Mouse (Mus musculus) small intestine, adult 2 months (tissue): ENCODE measurements around the gene Ccdc65. TPM values are rescaled to one million over a fixed set of nuclear protein-coding genes. Genes with fewer than 3 reads are reported as not detected.
A peak's percentile ranks its signal among the peaks of the same experiment; 100 is the strongest.

Experiments
- H3K27ac ChIP-seq: fragments of 200-500 bp; 2 replicates; pipeline ENCODE4 v1.5.1; 2012; ENCODE audit warnings: low read depth, low read length, control low read depth, inconsistent platforms; ENCODE audit not compliant: insufficient read depth
- H3K27me3 ChIP-seq: fragments of 200-500 bp; 2 replicates; pipeline ENCODE4 v1.6.1; 2012; ENCODE audit warnings: mild to moderate bottlenecking, moderate library complexity, low read length, inconsistent platforms; ENCODE audit not compliant: control insufficient read depth, insufficient read depth
- H3K36me3 ChIP-seq: fragments of 200-500 bp; 2 replicates; pipeline ENCODE4 v1.6.1; 2012; ENCODE audit warnings: mild to moderate bottlenecking, low read length, control low read depth, inconsistent platforms; ENCODE audit not compliant: control insufficient read depth, insufficient read depth
- H3K4me1 ChIP-seq: fragments of 200-500 bp; 2 replicates; pipeline ENCODE4 v1.6.1; 2012; ENCODE audit warnings: low read length, inconsistent platforms, mixed read lengths; ENCODE audit not compliant: control insufficient read depth, insufficient read depth, insufficient read length
- H3K4me3 ChIP-seq: fragments of 200-500 bp; 2 replicates; pipeline ENCODE4 v1.5.1; 2012; ENCODE audit warnings: low read depth, mild to moderate bottlenecking, control low read depth, inconsistent platforms, low read length, moderate library complexity
- CTCF ChIP-seq: fragments of 200-500 bp; IDR thresholded peaks from 2 replicates; pipeline ENCODE4 v1.5.1; 2012; ENCODE audit warnings: low read depth, mild to moderate bottlenecking, control low read depth, inconsistent platforms, low read length, moderate library complexity, mixed read lengths; ENCODE audit not compliant: insufficient replicate concordance, insufficient read length; ENCODE audit errors: extremely low read depth
- POLR2A ChIP-seq: fragments of 200-500 bp; IDR thresholded peaks from 2 replicates; pipeline ENCODE4 v1.6.1; 2012; ENCODE audit warnings: low read depth, mild to moderate bottlenecking, control low read depth, inconsistent platforms, low read length, moderate library complexity
- WGBS: fragments of 180-500 bp; shearing (Covaris S2); methylation state at CpG from one replicate; pipeline ENCODE4 v1.1.7; 2018; 5-methylcytosine and 5-hydroxymethylcytosine counted together
- polyA plus RNA-seq: library from polyadenylated mRNA; depleted of rRNA; stranded (reverse); fragments of >200 nt; gene quantifications from 2 replicates; pipeline ENCODE4 v1.2.3, GENCODE M21; 2012

The Ccdc65 gene
- polyA plus RNA-seq, 1 experiment, result 0.09 TPM

GRCm38 (mm10) chr15:98695726-98696125 is 12.3 kb upstream of the Ccdc65 start:
- Histone ChIP-seq H3K4me1 (peaks cover 2% of the 10 kb centered on the region; the same call in 1 of the 2 replicates), H3K27ac (no peak overlapping the region), H3K36me3 (no peaks in the 10 kb centered on the region), H3K27me3 (peaks cover 7% of the 10 kb centered on the region; the same call in 1 of the 2 replicates), H3K4me3 (no peak overlapping the region)
- WGBS, result 14% methylated on average over 9 of the region's 9 CpGs
- TF ChIP-seq CTCF (no peak), POLR2A (no peak)

- peaks cover 2% of the 10 kb centered on the region; the same call in 1 of the 2 replicates for H3K4me1 ChIP-seq
- no peak overlapping the region for H3K4me3 ChIP-seq
- TF ChIP-seq POLR2A, result no peak
- no peak for TF ChIP-seq CTCF
- H3K27me3 ChIP-seq, result peaks cover 12% of the 10 kb centered on the region; the same call in 1 of the 2 replicates
- no peaks in the 10 kb centered on the region for H3K36me3 ChIP-seq
- 40% methylated on average over 8 of the region's 8 CpGs for WGBS
- H3K27ac ChIP-seq, result no peak overlapping the region
Observed at GRCm38 (mm10) chr15:98696216-98696615, 11.8 kb upstream of the Ccdc65 start.

GRCm38 (mm10) chr15:98699190-98700105 is 8.6 kb upstream of the Ccdc65 start:
- peak overlapping the region; percentile 31; the same call in 1 of the 2 replicates for H3K4me3 ChIP-seq
- 6% methylated on average over 40 of the region's 40 CpGs for WGBS
- H3K36me3 ChIP-seq, result no peaks in the 10 kb centered on the region
- peaks cover 14% of the 10 kb centered on the region for H3K27me3 ChIP-seq
- no peak overlapping the region for H3K27ac ChIP-seq
- no peak for TF ChIP-seq POLR2A
- peak; percentile 89 for TF ChIP-seq CTCF
- H3K4me1 ChIP-seq, result peaks cover 2% of the 10 kb centered on the region; the same call in 1 of the 2 replicates

- Histone ChIP-seq H3K36me3 (no peaks in the 10 kb centered on the region), H3K4me3 (no peak overlapping the region), H3K27ac (no peak overlapping the region), H3K27me3 (peaks cover 17% of the 10 kb centered on the region), H3K4me1 (peaks cover 2% of the 10 kb centered on the region; the same call in 1 of the 2 replicates)
- TF ChIP-seq POLR2A (no peak), CTCF (no peak)
- WGBS, result 50% methylated on average over 9 of the region's 9 CpGs
Observed at GRCm38 (mm10) chr15:98704312-98704711, 3.7 kb upstream of the Ccdc65 start.

GRCm38 (mm10) chr15:98710442-98710841 is 2.4 kb downstream of the Ccdc65 start:
- 13% methylated on average over 9 of the region's 9 CpGs for WGBS
- no peak overlapping the region for H3K4me3 ChIP-seq

GRCm38 (mm10) chr15:98714230-98714652 is 6.2 kb downstream of the Ccdc65 start:
- Histone ChIP-seq H3K36me3 (no peaks in the 10 kb centered on the region), H3K4me1 (peaks cover 7% of the 10 kb centered on the region; the same call in 1 of the 2 replicates), H3K4me3 (no peak overlapping the region; the same call in 1 of the 2 replicates), H3K27ac (peak overlapping the region; percentile 62; the same call in 1 of the 2 replicates), H3K27me3 (no peaks in the 10 kb centered on the region)
- no peak for TF ChIP-seq POLR2A
- TF ChIP-seq CTCF, result peak; percentile 11; the same call in 1 of the 2 replicates
- WGBS, result 12% methylated on average over 5 of the region's 5 CpGs

More at GRCm38 (mm10) chr15:98710442-98710841, 2.4 kb downstream of the Ccdc65 start:
- Histone ChIP-seq H3K4me1 (peaks cover 7% of the 10 kb centered on the region; the same call in 1 of the 2 replicates), H3K27ac (no peak overlapping the region), H3K36me3 (no peaks in the 10 kb centered on the region), H3K27me3 (no peaks in the 10 kb centered on the region)
- TF ChIP-seq POLR2A, result no peak
- peak; percentile 86; the same call in 1 of the 2 replicates for TF ChIP-seq CTCF

DNA sequence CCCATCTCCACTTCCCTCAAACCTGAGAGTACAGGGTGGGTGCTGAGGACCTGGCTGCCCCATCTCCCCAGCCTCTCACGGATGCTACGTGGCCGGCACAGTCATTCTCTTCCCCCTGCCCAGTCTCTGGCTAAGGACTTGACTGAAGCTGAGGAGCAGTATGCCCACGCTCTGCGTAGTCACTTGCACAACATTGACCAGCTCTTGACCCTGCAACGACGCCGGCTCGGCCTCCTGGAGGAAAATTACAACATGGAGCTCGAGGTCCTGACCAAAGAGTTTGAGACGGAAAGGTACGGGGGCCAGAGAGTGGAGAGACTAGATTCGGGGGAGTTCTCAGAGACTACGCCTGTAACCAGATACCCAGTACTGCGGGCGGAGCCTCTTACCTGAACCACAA is 9.3 kb downstream of the Ccdc65 start:
- 76% methylated on average over 16 of the region's 16 CpGs for WGBS
- H3K27ac ChIP-seq, result no peak overlapping the region
- peaks cover 7% of the 10 kb centered on the region; the same call in 1 of the 2 replicates for H3K4me1 ChIP-seq
- TF ChIP-seq POLR2A (no peak), CTCF (no peak)
- H3K27me3 ChIP-seq, result no peaks in the 10 kb centered on the region
- no peaks in the 10 kb centered on the region for H3K36me3 ChIP-seq
- H3K4me3 ChIP-seq, result no peak overlapping the region
